Mouse (Mus musculus) spleen, adult 12 weeks (tissue): ENCODE data around the gene Tbpl1.

Source experiments
- DNase-seq: peaks from one replicate; pipeline ENCODE4 v3.0.0; 2022; ENCODE audit warnings: low spot score

Gene Tbpl1

DNA sequence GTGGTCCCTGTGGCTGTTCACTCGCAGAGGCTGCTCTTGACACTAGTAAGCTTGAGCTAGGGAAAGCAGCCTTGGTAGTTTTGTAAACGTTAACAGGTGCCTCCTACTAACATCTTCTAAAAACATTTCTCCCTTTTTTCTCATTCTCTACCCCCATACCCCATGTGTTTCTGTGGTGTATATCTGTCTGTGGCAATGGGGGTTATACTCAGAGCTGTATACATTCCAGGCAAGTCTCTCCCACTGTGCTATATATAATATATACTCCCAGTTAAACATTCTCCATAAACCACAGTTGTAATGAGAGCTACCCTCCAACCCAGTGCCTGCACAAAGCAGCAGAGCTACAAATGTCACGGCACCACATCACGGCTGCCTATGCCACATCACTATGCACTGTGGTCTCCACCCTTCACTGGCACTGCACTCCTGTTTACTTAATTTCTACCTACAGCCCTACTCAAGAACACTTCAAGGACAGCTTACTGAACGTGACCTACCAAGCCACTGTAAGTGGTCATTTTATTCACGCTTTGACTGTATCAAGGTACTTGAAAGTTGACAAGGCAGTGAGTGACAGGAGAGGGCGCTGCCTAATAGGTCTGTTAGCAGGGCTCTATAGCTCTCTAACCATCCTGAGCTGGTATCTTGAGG is 23.4 kb downstream of the Tbpl1 start:
- no peak for DNase-seq

DNA sequence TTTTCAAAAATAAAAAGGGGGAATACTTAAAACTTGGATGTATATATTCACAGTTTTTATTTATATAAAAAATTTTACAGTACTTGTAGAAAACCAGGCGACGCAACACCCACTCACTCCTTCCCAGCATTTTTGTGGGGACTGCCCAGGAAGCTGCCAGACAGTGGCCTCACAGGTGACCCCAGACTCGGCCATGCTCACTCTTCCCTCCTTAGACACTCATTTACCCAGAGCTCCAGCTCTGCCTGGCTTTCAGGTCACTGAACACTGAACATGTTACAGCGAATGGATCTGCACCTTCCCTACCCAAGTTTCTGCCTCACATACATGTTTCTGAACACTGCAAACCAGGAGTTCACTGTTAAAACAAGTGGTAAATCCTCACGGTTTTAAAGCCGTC is 27.9 kb downstream of the Tbpl1 start:
- no peak for DNase-seq

DNA sequence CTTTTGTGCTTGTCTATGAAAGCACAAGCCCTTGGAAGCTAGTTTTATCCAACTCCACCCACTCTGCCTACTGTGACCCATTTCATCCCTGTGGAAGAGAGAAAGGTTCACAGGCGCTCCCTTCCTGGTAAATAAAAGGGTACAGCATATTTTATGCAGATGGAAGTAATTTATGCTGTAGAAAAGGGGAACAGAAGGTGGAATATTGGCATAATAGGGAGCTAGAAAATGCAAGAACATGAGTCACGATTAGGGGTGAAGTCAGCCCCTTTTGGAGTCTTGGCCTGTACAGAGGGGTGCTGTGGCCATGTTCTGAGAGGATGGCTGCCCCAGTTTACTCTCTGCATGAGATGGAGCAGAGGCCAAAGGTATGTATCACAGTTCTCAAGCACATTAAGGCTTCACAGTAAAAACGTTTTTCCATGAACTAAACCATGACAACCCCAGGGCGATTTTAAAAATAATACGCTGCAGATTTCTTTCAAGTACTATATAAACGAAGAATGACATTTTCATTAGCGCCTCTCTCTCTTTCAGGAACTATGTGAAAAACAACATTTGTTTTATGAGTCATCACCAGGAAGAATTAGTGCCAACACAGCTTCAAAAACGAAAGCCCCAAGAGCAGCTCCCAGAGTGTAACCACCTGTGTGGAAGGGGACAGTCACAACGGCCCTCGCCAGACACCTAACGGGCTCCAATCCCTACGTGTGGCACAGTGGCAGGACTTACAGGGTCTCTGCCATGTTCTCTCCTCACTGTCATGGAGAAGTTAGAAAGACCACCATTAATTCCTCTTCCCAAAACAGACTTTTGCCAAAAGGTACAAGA is 30.0 kb downstream of the Tbpl1 start:
- DNase-seq = no peak

GRCm38 (mm10) chr10:22700773-22701172 is 31.0 kb downstream of the Tbpl1 start:
- no peak for DNase-seq

DNA sequence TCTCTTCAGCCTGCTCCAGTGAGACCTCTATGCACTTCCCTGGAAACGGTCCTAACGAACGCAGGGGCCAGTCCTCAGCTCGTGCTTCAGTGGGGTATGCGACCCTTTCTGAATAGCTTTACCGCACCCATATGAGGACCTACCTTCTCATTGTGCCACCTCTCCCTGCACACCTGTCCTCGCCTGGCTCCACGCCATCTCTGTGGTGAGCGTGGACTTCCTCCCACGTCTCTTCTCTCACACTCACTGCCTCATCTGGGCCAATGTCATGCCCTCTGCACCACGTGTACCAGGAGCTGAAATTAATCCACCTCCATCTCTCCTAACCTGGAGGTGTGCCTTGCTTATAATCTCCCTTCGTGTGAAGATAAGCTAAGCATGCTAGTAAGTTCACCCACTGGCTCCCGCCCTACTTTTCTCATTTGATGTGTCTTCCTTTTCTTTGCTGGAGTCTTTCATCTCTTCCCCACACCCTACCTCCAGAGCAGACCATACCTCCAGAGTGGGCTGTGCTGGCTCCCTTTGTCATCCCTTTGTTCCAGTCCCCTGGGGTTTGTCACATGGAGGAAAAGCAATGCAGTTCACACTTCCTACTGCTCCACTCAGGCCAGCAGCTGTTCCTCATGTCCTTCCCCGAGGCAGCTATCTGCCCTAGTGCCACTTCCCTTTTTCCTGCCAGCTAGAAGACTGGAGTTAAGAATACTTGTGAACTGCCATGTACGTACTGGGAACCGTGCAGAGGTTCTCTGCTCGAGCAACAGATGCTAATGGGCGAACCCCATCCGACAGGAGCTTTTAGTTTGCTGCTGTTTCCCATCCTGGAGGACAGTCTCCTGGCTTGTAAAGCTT is 32.0 kb downstream of the Tbpl1 start:
- no peak for DNase-seq

DNA sequence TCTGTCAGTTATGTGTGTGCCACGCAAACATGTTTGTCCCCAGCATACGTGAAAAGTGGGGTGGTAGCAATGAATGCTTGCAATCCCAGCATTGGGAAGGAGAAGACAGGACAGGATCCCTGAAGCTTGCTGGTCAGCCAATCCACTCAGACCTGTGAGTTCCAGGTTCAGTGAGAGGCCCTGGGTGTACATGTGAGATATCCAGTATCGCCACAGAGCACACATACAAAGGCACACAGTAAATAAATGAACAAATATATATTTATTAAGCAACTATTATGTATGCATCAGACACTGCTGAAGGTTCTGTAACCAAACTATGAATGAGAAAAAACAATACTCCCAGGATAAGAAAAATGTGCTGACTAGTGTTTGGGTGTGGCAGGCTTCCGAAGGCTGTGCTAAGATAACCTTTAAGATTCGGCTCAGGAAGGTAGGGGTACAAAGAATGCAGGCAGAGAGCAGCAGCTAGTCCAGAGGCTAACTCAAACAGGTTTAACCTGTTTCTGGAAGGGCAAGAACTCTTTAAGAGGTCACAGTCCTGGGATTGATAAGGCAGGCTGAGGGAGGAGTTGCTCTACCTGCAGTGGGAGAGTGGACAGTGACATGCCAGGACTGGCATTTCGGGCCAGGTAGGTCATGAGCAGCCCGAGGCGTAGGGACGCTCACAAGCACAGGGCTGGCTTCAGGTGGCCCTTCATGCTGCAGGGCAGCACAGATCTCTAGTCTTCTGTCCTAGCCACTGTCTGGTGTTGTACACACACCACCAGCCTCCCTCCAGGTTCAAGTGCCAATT is 33.4 kb downstream of the Tbpl1 start:
- DNase-seq = no peak

DNA sequence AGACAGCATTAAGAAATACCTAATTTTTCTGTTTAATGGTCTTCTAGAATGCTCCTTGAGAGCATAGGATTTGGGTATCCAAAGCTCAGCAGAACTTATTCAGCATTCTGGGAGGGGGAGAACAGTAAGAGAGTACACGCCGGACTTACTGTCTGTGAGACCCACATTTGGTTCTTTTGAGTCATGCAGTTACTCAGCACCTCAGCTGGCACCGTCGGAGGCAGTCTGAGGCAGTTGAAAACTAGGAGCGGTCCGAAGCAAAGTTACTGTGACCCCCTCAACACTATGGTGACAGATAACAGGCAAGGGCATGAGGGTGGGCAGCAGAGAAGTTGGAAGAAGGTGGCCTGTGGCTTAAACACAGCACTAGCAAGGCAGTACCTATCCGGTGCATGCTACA is 34.9 kb downstream of the Tbpl1 start:
- no peak for DNase-seq

DNA sequence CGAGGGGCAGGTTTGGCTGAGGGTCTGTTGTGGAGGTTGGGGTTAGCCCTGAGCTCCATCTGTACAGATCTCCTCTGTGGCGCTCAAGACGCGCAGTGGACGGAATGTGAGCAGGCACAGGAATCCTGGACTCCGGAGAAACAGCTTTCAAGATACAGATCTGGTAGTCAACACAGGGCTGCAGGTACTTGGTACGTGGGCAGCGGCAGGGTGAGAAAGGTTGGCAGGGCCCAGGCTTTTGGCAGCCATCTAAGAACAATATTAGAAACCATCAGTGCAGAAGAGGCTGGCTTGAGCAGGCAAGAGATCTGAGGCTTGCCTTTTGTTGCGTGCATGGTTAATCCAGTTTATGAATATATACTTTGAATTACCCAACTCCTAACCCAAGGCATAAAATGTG is 35.5 kb downstream of the Tbpl1 start:
- DNase-seq = no peak

GRCm38 (mm10) chr10:22675848-22676630 is 55.7 kb downstream of the Tbpl1 start:
- DNase-seq = no peak

GRCm38 (mm10) chr10:22674176-22674575 is 57.6 kb downstream of the Tbpl1 start:
- DNase-seq = no peak

DNA sequence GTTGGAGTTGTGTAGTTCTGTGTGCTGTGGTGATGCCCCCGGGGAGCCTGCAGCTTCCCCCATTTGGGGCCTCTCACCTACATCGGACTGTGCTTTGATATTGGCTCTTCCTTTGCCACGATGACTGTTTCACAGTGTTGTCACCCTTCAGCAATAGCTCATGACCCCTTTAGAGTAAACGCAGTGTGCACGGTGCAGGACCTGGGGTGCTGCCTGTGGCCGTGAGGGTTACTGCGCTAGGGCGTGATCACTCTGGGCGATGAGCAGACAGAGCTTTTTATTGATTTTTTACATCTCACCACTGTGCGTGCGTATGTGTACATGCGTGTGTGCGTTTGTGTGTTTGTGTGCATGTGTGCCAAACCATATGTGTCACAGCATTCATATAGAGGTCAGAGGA is 63.2 kb downstream of the Tbpl1 start:
- no peak for DNase-seq

GRCm38 (mm10) chr10:22660286-22661000 is 71.3 kb downstream of the Tbpl1 start:
- no peak for DNase-seq

- no peak for DNase-seq
Observed at GRCm38 (mm10) chr10:22659386-22659725, 72.4 kb downstream of the Tbpl1 start.

GRCm38 (mm10) chr10:22658534-22659385 is 73.0 kb downstream of the Tbpl1 start:
- no peak for DNase-seq
